Mouse (Mus musculus): ENCODE measurements around the gene Lrat.
A peak's percentile ranks its signal among the peaks of the same experiment; 100 is the strongest.

The Lrat gene

GRCm38 (mm10) chr3:82903613-82904205, at the start of gene Lrat:
TSS of gene Lrat (minus strand) at chr3:82903973.
- DNase-seq: no peak

GRCm38 (mm10) chr3:82952173-82952962, 48.6 kb upstream of the Lrat start:
- no peak for DNase-seq

GRCm38 (mm10) chr3:82950639-82951038, 46.9 kb upstream of the Lrat start:
- no peak for DNase-seq

- no peak for DNase-seq
Measured at GRCm38 (mm10) chr3:82950208-82950607, 46.4 kb upstream of the Lrat start.

- DNase-seq: no peak
Measured at GRCm38 (mm10) chr3:82946375-82947107, 42.8 kb upstream of the Lrat start.

GRCm38 (mm10) chr3:82927917-82928316, 24.1 kb upstream of the Lrat start:
- no peak for DNase-seq

GRCm38 (mm10) chr3:82915632-82916031, 11.9 kb upstream of the Lrat start:
- no peak for DNase-seq

- no peak for DNase-seq
Measured at GRCm38 (mm10) chr3:82908671-82909070, 4.9 kb upstream of the Lrat start.

- no peak for DNase-seq
Measured at GRCm38 (mm10) chr3:82904211-82904908, 587 bp upstream of the Lrat start.

- no peak for DNase-seq
Measured at GRCm38 (mm10) chr3:82902757-82903612, 788 bp downstream of the Lrat start.

- no peak for DNase-seq
Measured at GRCm38 (mm10) chr3:82888842-82889241, 14.9 kb downstream of the Lrat start.

- DNase-seq: no peak
Measured at GRCm38 (mm10) chr3:82877258-82877657, 26.5 kb downstream of the Lrat start.

GRCm38 (mm10) chr3:82876372-82876739, 27.4 kb downstream of the Lrat start, which contains the start of gene Rbm46:
TSS of gene Rbm46 (minus strand) at chr3:82876483.
- peak; percentile 11 for DNase-seq

- DNase-seq: no peak
Measured at GRCm38 (mm10) chr3:82875671-82876371, 28.0 kb downstream of the Lrat start.

GRCm38 (mm10) chr3:82857414-82858077, 46.2 kb downstream of the Lrat start:
- DNase-seq: peak; percentile 29

Data from cerebellum, adult 8-10 months (tissue).